Mouse (Mus musculus): ENCODE results near the gene Actg1. TPM values are rescaled to one million over a fixed set of nuclear protein-coding genes. Genes with fewer than 3 reads are reported as not detected.

Actg1 gene
- polyA plus RNA-seq, 1 experiment from 2014 or later, result 2,296 TPM

GRCm38 (mm10) chr11:120304350-120304694, 44.0 kb downstream of the Actg1 start:
- H3K27me3 ChIP-seq, result peaks cover 33% of the 10 kb centered on the region
- no peaks in the 10 kb centered on the region for H3K9me3 ChIP-seq
- H3K9ac ChIP-seq, result no peak overlapping the region
- 0 out of 2 replicates have a peak overlapping the region, but pooled peaks have one; percentile 24 for H3K27ac ChIP-seq
- no peak for ATAC-seq (ENCODE audit: insufficient number of reproducible peaks, low FRiP score, low TSS enrichment, low read depth)
- peak overlapping the region; percentile 51; the same call in 1 of the 2 replicates for H3K4me3 ChIP-seq
- no peaks in the 10 kb centered on the region for H3K36me3 ChIP-seq
- peak overlapping the region; percentile 87 for H3K4me2 ChIP-seq
- peaks cover 62% of the 10 kb centered on the region for H3K4me1 ChIP-seq
- WGBS, result 29% methylated on average over 5 of the region's 5 CpGs

DNA sequence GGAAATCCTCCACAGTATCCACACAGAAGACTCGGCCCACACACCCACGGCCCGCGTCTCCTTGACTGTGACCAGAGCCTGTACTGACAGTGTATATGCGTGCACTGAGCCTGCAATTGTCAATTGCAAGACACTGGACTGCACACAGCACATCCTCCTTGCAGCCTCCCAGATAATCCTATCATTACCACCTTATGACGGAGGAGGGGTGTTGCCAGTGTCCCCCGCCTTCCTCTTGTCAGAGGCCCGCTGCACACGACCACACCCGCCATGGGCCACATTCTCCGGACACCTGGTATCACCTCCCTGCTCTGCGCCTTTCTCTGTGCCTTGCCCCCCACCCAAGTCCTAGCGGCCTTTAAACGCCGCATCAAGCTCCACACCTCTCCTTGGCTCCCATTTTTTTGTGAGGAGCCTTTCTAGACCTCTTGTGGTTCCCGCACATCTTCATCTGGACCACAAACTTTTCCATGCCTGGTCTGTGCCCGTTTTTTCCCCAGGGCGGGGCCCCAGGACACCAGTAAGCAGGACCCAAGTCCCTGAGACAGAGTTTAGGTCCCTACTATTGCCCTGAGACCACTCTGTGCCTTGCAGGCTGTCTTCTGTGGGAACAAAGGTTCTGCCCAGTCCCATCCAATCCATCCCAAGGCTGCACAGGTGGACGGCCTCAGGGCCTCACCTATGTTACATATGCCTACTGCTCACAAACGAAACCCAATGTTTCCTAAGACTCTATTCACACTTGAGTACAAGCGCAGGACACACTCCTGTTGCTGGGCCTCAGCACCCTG, 44.6 kb downstream of the Actg1 start:
- Histone ChIP-seq H3K36me3 (no peaks in the 10 kb centered on the region), H3K9ac (no peak overlapping the region), H3K27ac (0 out of 2 replicates have a peak overlapping the region, but pooled peaks have one; percentile 24), H3K4me1 (peaks cover 59% of the 10 kb centered on the region), H3K4me2 (no peak overlapping the region), H3K9me3 (no peaks in the 10 kb centered on the region), H3K4me3 (no peak overlapping the region), H3K27me3 (peaks cover 28% of the 10 kb centered on the region)
- no peak for ATAC-seq (ENCODE audit: insufficient number of reproducible peaks, low FRiP score, low TSS enrichment, low read depth)
- 84% methylated on average over 21 of the region's 21 CpGs for WGBS

DNA sequence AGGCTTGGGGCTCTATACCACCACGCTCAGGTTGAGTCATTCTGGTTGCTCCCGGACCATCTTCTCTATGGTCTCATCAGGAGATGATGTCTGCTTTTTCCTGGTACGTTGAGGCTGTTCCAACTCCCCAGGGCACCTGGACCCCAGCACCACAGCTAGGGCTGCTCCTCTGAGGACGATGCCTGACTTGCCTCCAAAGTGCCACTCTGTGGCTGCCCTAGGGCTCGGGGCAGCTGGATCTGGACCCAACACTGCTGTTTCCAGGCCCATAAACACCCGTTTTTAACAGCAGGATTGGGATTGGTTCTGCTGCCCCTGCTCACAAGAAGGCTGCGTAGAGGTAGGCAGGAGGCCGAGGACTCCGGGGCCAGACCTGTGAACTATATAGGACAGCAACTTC, 45.2 kb downstream of the Actg1 start:
- peaks cover 53% of the 10 kb centered on the region for H3K4me1 ChIP-seq

GRCm38 (mm10) chr11:120299484-120299883, 48.9 kb downstream of the Actg1 start:
- H3K4me3 ChIP-seq, result no peak overlapping the region
- no peak overlapping the region for H3K27ac ChIP-seq
- no peak overlapping the region for H3K9ac ChIP-seq
- no peak overlapping the region for H3K4me2 ChIP-seq
- H3K27me3 ChIP-seq, result peaks cover 11% of the 10 kb centered on the region; the same call in 1 of the 2 replicates
- no peaks in the 10 kb centered on the region for H3K36me3 ChIP-seq
- H3K9me3 ChIP-seq, result no peaks in the 10 kb centered on the region
- ATAC-seq (ENCODE audit: insufficient number of reproducible peaks, low FRiP score, low TSS enrichment, low read depth), result no peak
- 59% methylated on average over 5 of the region's 5 CpGs for WGBS
- H3K4me1 ChIP-seq, result peaks cover 40% of the 10 kb centered on the region

More for the DNA sequence above, 45.2 kb downstream of the Actg1 start:
- 58% methylated on average over 9 of the region's 9 CpGs for WGBS
- H3K27me3 ChIP-seq, result peaks cover 27% of the 10 kb centered on the region
- no peaks in the 10 kb centered on the region for H3K9me3 ChIP-seq
- ATAC-seq (ENCODE audit: insufficient number of reproducible peaks, low FRiP score, low TSS enrichment, low read depth), result no peak
- H3K36me3 ChIP-seq, result no peaks in the 10 kb centered on the region
- no peak overlapping the region for H3K9ac ChIP-seq
- no peak overlapping the region for H3K4me3 ChIP-seq
- no peak overlapping the region for H3K27ac ChIP-seq
- H3K4me2 ChIP-seq, result no peak overlapping the region

DNA sequence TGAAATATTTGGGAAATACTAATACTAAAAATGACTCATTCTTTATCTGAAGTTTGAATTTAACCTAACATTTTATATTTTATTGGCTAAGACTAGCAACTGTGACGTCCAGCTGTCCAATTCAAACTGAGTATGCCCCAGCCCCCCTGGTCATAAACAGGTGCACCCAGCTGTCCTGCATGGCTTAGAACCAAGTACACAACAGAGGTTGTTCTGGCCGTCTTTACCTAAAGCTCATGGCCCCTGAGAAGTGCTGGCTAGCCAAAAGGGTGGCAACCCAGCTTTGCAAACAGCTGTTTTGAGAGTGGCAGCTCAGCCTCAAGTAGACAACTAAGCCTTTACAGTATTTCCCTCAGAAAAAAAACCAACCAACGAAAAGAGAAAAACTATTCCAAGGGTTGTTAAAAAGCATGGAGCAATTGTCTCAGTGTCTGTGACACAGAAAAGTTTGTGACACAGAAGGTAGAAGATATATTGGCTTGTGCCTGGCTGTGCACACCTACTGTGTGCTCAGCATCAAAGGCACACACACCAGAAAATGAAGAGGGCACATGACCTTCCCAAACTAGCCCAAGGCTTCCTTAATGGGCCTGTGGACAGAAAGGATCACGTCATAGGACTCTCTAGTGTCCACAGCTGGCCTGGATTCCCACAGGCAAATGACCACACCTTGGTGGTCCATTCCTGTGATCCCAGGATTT, 49.8 kb downstream of the Actg1 start:
- Histone ChIP-seq H3K4me1 (peaks cover 33% of the 10 kb centered on the region), H3K27ac (no peak overlapping the region), H3K4me3 (no peak overlapping the region), H3K36me3 (no peaks in the 10 kb centered on the region), H3K27me3 (peaks cover 7% of the 10 kb centered on the region; the same call in 1 of the 2 replicates), H3K9ac (no peak overlapping the region), H3K4me2 (no peak overlapping the region), H3K9me3 (no peaks in the 10 kb centered on the region)
- ATAC-seq (ENCODE audit: insufficient number of reproducible peaks, low FRiP score, low TSS enrichment, low read depth), result no peak
- WGBS, result 69% methylated on average over 4 of the region's 4 CpGs

DNA sequence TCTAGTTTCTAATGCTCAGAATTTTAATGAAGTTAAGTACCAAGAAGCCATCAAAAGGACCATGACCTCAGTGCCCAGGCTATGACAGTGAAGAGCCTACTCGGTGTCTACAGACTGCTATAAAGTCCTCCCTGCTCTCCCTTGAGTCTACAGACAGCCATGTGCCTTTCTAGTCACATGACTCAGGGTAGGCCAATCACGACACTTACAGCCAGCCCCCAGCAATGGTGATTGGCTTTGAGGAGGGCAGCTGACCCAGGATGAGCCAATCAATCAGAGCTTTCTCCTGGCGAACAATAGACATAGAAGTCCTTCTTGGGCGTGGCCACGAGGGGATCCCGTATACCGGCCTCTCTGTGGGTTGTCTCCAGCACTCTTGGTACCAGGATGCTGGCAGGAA, 50.6 kb downstream of the Actg1 start:
- peaks cover 34% of the 10 kb centered on the region for H3K4me1 ChIP-seq
- no peaks in the 10 kb centered on the region for H3K9me3 ChIP-seq
- ATAC-seq (ENCODE audit: insufficient number of reproducible peaks, low FRiP score, low TSS enrichment, low read depth), result no peak
- no peaks in the 10 kb centered on the region for H3K36me3 ChIP-seq
- no peak overlapping the region for H3K4me3 ChIP-seq
- H3K9ac ChIP-seq, result no peak overlapping the region
- whole genome bisulfite sequencing, result 73% methylated on average over 7 of the region's 7 CpGs
- no peak overlapping the region for H3K4me2 ChIP-seq
- no peak overlapping the region for H3K27ac ChIP-seq
- no peaks in the 10 kb centered on the region; the same call in 1 of the 2 replicates for H3K27me3 ChIP-seq

- Histone ChIP-seq H3K27ac (no peak overlapping the region), H3K9ac (no peak overlapping the region), H3K4me1 (peaks cover 26% of the 10 kb centered on the region), H3K4me3 (no peak overlapping the region), H3K9me3 (no peaks in the 10 kb centered on the region), H3K4me2 (no peak overlapping the region), H3K27me3 (no peaks in the 10 kb centered on the region; the same call in 1 of the 2 replicates), H3K36me3 (no peaks in the 10 kb centered on the region)
- 34% methylated on average over 13 of the region's 13 CpGs for WGBS
- ATAC-seq (ENCODE audit: insufficient number of reproducible peaks, low FRiP score, low TSS enrichment, low read depth), result no peak
These were observed 51.8 kb downstream of the Actg1 start for GRCm38 (mm10) chr11:120296305-120297144.

Small RNA genes lying within 50 kb of the gene (microRNA-seq; reads per million reads assigned to microRNA genes)
- gene Gm23419 (not detected), gene Mir6935 (1.0 reads per million)

Other genes with a start within 250 kb of the Actg1 start
- 17.8 TPM in 2 replicates for gene Tepsin, start 249.8 kb downstream of the Actg1 start, polyA plus RNA-seq (2015; fragmentation: Nextera tagmentation; extraction: Ambion mirVana)
- gene Ndufaf8, start 249.6 kb downstream of the Actg1 start, polyA plus RNA-seq (2015; fragmentation: Nextera tagmentation; extraction: Ambion mirVana), result 67.0 and 76.6 TPM in 2 replicates
- 96.1 and 101 TPM in 2 replicates for gene Slc38a10, start 197.2 kb downstream of the Actg1 start, polyA plus RNA-seq (2015; fragmentation: Nextera tagmentation; extraction: Ambion mirVana)
- gene Bahcc1, start 115.6 kb downstream of the Actg1 start, polyA plus RNA-seq (2015; fragmentation: Nextera tagmentation; extraction: Ambion mirVana), result 5.8 and 6.7 TPM in 2 replicates
- 0.31 and 0.79 TPM in 2 replicates for gene Fscn2, start 13.0 kb upstream of the Actg1 start, polyA plus RNA-seq (2015; fragmentation: Nextera tagmentation; extraction: Ambion mirVana)
- gene Faap100, start 30.2 kb upstream of the Actg1 start, polyA plus RNA-seq (2015; fragmentation: Nextera tagmentation; extraction: Ambion mirVana), result 33.1 and 33.3 TPM in 2 replicates
- gene Nploc4, start 89.2 kb upstream of the Actg1 start, polyA plus RNA-seq (2015; fragmentation: Nextera tagmentation; extraction: Ambion mirVana), result 28.8 and 30.8 TPM in 2 replicates
- gene Tspan10, start 94.1 kb upstream of the Actg1 start, polyA plus RNA-seq (2015; fragmentation: Nextera tagmentation; extraction: Ambion mirVana), result 0.28 and 0.43 TPM in 2 replicates
- 0.17 and 0.52 TPM in 2 replicates for gene Pde6g, start 105.0 kb upstream of the Actg1 start, polyA plus RNA-seq (2015; fragmentation: Nextera tagmentation; extraction: Ambion mirVana)
- 13.1 and 14.4 TPM in 2 replicates for gene Oxld1, start 109.5 kb upstream of the Actg1 start, polyA plus RNA-seq (2015; fragmentation: Nextera tagmentation; extraction: Ambion mirVana)
- gene Ccdc137, start 109.6 kb upstream of the Actg1 start, polyA plus RNA-seq (2015; fragmentation: Nextera tagmentation; extraction: Ambion mirVana), result 32.4 and 34.1 TPM in 2 replicates
- 50.5 and 53.8 TPM in 2 replicates for gene Arl16, start 119.1 kb upstream of the Actg1 start, polyA plus RNA-seq (2015; fragmentation: Nextera tagmentation; extraction: Ambion mirVana)
- 113 and 121 TPM in 2 replicates for gene Mrpl12, start 136.1 kb upstream of the Actg1 start, polyA plus RNA-seq (2015; fragmentation: Nextera tagmentation; extraction: Ambion mirVana)
- 36.7 and 36.9 TPM in 2 replicates for gene Slc25a10, start 143.3 kb upstream of the Actg1 start, polyA plus RNA-seq (2015; fragmentation: Nextera tagmentation; extraction: Ambion mirVana)
- 3.5 and 4.4 TPM in 2 replicates for gene Gcgr, start 182.2 kb upstream of the Actg1 start, polyA plus RNA-seq (2015; fragmentation: Nextera tagmentation; extraction: Ambion mirVana)
- gene Mcrip1, start 201.2 kb upstream of the Actg1 start, polyA plus RNA-seq (2015; fragmentation: Nextera tagmentation; extraction: Ambion mirVana), result 237 and 239 TPM in 2 replicates
- gene Ppp1r27, start 202.6 kb upstream of the Actg1 start, polyA plus RNA-seq (2015; fragmentation: Nextera tagmentation; extraction: Ambion mirVana), result 3.2 and 11.9 TPM in 2 replicates
- 1,021 and 1,099 TPM in 2 replicates for gene P4hb, start 224.7 kb upstream of the Actg1 start, polyA plus RNA-seq (2015; fragmentation: Nextera tagmentation; extraction: Ambion mirVana)
- 581 and 641 TPM in 2 replicates for gene Arhgdia, start 233.1 kb upstream of the Actg1 start, polyA plus RNA-seq (2015; fragmentation: Nextera tagmentation; extraction: Ambion mirVana)
- 342 and 405 TPM in 2 replicates for gene Alyref, start 249.8 kb upstream of the Actg1 start, polyA plus RNA-seq (2015; fragmentation: Nextera tagmentation; extraction: Ambion mirVana)
- 212 and 215 TPM in 2 replicates for gene Anapc11, start 249.9 kb upstream of the Actg1 start, polyA plus RNA-seq (2015; fragmentation: Nextera tagmentation; extraction: Ambion mirVana)

All from limb, embryonic 15.5 days (tissue).